Mouse (Mus musculus): ENCODE data around the gene Camta2. TPM values are rescaled to one million over a fixed set of nuclear protein-coding genes. Genes with fewer than 3 reads are reported as not detected.

Camta2 gene
- total RNA-seq, 2 experiments from 2014 or later = 238 to 261 TPM

DNA sequence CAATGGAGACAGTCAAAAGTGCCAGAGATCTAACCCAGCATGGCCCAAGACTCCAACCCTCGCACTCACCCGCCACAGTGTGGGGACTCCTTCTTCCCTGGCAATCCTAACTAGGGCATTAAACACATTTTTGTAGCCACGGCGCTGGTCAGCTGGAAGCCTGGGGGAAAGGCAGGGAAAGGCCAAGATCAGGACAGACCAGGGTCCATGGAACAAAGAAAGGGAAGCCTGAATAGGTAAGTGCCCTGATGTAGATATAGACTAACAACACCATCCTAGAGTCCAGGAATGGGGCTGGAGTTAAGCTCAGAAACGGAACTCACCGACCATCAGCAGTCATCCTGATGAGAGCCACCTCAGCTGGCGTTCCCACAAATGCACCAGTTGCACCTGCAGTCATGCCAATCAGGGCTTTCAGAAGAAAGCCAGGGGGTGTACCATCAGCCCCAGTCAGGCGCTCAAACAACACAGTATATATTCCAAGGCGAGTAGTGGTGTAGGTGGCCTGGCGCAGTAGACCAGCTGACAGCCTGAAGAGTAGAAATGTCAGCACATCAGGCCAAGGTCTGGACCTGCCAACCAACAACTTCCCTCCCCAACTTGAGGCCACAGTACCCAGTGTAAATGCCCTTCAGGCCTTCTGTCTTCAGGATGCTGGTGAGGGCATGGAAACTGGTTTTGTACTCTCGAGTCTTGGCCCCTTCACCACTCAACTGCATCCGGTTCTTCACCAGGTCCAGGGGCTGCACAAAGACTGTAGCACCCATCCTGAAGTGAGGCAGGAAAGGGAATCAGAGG, 42.2 kb downstream of the Camta2 start:
- DNase-seq (ENCODE audit: extremely low spot score in 1 of 2, low spot score in 2 of 2) = no peak
- no peak for TF ChIP-seq CTCF (IDR thresholded peaks at IDR 0.05)
- intact Hi-C loops (cut with DNase I) = loop anchor here (2.0 kb wide), 2 partner anchors 23 to 55 kb away; partner anchors contain the start of genes Inca1, Kif1c and Spag7

DNA sequence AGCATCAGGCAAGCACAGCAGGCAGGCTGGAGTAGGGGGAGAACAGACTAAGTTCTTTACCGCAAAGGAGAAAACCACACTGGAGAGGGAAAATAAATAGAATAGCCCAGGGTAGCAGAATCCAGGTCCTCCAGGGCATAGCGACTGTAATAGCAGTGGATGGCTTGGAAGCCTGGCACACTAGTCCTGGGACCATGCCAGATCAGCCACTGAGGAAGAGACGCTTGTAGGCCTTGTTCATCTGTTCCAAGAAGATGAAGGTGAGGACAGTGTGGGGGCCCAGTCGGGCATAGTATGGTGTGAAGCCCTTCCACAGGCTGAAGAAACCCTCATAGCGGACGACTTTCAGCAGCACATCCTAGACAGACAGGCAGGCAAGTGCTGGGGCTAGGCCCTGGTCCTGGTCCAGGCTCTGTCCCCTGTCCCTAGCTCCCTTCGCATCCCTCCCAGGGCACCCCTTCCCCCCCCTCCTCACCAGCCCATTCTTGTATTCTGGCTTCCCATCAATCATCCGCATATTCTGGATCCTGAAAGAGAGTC, 43.3 kb downstream of the Camta2 start:
- intact Hi-C loops (cut with DNase I) = no loop called here
- DNase-seq (ENCODE audit: extremely low spot score in 1 of 2, low spot score in 2 of 2) = no peak
- no peak for TF ChIP-seq CTCF (IDR thresholded peaks at IDR 0.05)
- Histone ChIP-seq H3K27ac (no peak overlapping the region), H3K4me3 (no peak overlapping the region)

More for the DNA sequence above, 42.2 kb downstream of the Camta2 start:
- Histone ChIP-seq H3K4me3 (peak overlapping the region; percentile 91), H3K27ac (peak overlapping the region; percentile 94; the same call in 1 of the 2 replicates)

DNA sequence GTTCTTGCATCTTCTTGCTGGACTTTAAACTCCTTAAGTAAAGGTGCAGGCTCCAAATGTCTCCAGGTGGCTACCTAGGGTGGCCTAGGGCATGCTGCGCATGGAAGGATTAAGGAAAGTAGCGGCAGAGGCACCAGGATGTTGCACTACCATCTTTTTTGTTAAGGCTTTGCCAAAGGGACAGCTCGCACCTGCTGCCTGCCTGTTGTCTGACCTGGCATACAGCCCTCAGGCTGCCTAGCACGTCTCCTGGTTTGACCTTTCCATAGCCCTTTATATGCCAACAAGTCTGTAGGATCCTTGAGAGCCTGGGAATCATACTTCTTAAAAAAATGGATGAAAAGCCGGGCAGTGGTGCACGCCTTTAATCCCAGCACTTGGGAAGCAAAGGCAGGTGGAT, 44.9 kb downstream of the Camta2 start:
- Histone ChIP-seq H3K27ac (no peak overlapping the region), H3K4me3 (no peak overlapping the region)
- no peak for DNase-seq (ENCODE audit: extremely low spot score in 1 of 2, low spot score in 2 of 2)
- no peak for TF ChIP-seq CTCF (IDR thresholded peaks at IDR 0.05)
- intact Hi-C loops (cut with DNase I) = no loop called here

DNA sequence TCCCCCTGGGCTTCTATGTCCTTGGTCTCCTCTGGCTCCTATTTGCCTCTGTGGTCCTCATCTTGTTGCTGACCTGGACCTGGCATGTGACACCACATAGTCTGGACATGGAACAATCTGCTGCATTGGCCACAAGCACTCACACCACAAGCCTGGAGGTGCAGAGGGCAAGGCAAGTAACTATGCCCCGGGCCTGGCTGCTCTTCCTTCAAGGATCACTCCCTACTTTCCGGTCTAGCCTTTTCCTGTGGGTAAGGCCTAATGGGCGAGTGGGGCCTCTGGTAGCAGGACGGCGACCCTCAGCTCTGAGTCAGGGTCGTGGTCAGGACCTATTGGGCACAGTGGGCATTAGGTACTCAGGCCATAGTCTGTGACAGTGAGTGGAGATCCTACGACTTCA, 46.7 kb downstream of the Camta2 start:
- H3K4me3 ChIP-seq = no peak overlapping the region
- intact Hi-C loops (cut with DNase I) = no loop called here
- no peak overlapping the region for H3K27ac ChIP-seq
- no peak for DNase-seq (ENCODE audit: extremely low spot score in 1 of 2, low spot score in 2 of 2)
- no peak for TF ChIP-seq CTCF (IDR thresholded peaks at IDR 0.05)

DNA sequence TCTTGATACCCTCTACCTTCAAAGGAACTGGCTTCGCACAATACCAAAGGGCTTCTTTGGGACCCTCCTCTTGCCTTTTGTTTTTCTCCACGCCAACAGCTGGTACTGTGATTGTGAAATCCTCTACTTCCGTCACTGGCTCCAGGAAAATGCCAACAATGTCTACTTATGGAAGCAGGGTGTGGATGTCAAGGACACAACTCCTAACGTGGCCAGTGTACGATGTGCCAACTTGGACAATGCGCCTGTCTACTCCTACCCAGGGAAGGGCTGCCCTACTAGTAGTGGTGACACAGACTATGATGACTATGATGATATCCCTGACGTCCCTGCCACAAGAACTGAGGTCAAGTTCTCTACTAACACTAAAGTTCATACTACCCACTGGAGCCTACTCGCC, 47.9 kb downstream of the Camta2 start:
- Histone ChIP-seq H3K27ac (no peak overlapping the region), H3K4me3 (no peak overlapping the region)
- TF ChIP-seq CTCF (IDR thresholded peaks at IDR 0.05) = no peak
- DNase-seq (ENCODE audit: extremely low spot score in 1 of 2, low spot score in 2 of 2) = no peak
- intact Hi-C loops (cut with DNase I) = no loop called here

DNA sequence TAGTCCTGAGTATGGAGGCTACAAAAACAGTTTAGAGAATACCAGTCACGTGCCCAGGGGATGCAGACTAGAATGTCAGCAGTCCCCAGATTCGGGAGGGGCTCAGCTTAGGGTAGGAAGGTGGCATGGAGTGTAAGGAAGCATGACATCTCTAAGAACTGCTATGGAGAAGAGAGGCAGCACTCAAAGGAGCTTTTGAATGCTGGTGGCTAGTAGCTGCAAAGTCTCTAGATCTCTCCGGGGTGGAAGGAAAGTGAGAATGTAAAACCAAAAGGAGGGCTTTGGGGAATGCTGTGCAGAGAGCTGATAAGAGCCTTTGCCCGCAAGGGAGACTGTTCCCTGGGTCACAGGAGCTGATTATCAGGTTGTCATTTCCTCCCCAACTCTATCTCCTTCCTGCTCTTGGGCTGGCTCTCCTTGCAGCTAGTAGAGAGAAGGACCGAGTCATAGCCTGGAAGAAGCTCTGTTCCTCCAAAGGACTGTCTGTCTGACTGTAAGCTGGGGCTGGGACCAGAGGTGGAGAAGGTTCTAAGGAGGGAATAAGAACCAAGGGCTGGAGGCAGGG, 49.1 kb downstream of the Camta2 start, which contains the start of gene Gp1ba:
Gp1ba (plus strand) TSS at position 409 of the 565 bp plus-strand sequence.
- Histone ChIP-seq H3K4me3 (no peak within 1 kb of the TSS), H3K27ac (no peak within 1 kb of the TSS)
- DNase-seq (ENCODE audit: extremely low spot score in 1 of 2, low spot score in 2 of 2) = no peak
- TF ChIP-seq CTCF (IDR thresholded peaks at IDR 0.05) = no peak
- intact Hi-C loops (cut with DNase I) = no loop called here

DNA sequence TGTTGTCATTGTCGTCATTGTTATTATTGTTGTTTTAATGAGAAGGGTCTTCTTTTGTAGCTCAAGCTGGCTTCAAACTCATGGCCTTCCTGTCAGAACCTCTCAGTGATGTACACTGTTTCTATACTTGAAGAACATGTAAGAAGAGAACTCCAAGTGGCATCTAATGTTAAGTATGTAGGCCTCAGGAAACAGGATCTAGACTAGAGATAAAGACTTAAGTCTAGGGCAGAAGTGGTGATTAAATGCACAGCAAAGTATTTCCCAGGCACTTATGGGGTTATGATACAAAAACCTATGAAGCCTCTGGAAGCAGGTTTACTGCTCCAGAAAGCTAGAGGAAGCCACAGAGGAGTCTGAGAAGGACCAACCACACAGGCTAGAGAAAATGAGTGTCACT, 49.6 kb downstream of the Camta2 start:
- DNase-seq (ENCODE audit: extremely low spot score in 1 of 2, low spot score in 2 of 2) = no peak
- TF ChIP-seq CTCF (IDR thresholded peaks at IDR 0.05) = no peak
- H3K27ac ChIP-seq = no peak overlapping the region
- intact Hi-C loops (cut with DNase I) = no loop called here
- H3K4me3 ChIP-seq = no peak overlapping the region

DNA sequence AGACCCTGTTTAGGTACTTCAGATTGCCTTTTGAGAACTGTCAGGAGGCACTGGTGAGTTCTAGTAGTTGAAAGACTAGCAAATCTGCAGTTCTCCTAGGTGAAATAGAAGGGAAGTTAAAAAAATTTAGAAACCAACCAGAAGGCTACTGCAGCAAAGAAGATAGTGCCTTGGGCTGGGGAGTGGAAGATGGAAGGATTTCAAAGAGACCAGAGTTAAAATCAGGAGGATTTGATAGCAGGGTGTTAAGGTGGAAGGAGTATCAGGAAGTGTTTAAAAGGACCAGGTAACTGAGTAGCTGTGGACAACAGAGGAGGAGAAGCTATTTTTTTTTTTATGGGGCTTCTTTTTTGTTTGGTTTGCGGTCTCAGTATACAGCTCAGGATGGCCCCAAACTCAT, 50.1 kb downstream of the Camta2 start:
- TF ChIP-seq CTCF (IDR thresholded peaks at IDR 0.05) = no peak
- no peak overlapping the region for H3K4me3 ChIP-seq
- H3K27ac ChIP-seq = no peak overlapping the region
- no peak for DNase-seq (ENCODE audit: extremely low spot score in 1 of 2, low spot score in 2 of 2)
- intact Hi-C loops (cut with DNase I) = no loop called here

DNA sequence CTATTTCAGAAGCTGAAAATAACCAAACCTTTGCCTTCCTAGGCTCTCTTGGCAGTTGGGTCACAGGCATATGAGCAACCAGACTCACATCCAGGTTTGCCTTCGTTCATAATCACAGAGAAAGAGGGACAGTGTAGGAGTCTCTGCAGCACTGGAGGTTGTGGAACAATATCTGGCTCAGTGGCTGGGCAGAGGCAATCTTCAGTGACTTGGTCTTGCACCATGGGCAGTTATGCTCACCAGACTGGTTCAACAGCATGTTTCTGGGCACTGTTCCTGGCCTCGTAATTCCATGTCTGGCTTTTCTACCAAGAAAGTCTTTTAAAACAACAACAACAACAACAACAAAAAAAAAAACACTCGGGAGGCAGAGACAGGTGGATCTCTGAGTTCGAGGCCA, 52.3 kb downstream of the Camta2 start:
- DNase-seq (ENCODE audit: extremely low spot score in 1 of 2, low spot score in 2 of 2) = no peak
- no peak for TF ChIP-seq CTCF (IDR thresholded peaks at IDR 0.05)
- H3K27ac ChIP-seq = no peak overlapping the region
- H3K4me3 ChIP-seq = no peak overlapping the region
- intact Hi-C loops (cut with DNase I) = no loop called here

DNA sequence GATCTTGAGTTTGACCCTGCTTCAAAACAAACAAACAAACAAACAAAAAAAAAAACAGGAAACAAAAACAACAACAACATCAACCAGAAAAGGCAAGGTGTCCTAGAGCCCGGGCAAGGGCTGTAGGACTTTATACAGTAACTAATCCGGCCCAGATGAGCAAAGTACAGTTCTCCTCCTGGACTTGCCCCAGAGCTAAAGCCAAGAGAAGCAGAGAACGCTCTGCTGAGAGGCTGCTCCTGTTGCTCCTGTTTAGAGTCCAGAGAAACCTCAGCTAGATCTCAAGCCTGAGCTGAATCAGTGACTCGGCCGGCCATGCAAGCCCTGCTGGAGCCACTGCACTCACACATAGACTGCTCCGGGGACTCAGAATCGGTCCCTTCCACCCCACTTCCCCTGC, 57.8 kb downstream of the Camta2 start:
- H3K4me3 ChIP-seq = no peak overlapping the region
- no peak for DNase-seq (ENCODE audit: extremely low spot score in 1 of 2, low spot score in 2 of 2)
- no peak overlapping the region for H3K27ac ChIP-seq
- no peak for TF ChIP-seq CTCF (IDR thresholded peaks at IDR 0.05)
- intact Hi-C loops (cut with DNase I) = no loop called here

DNA sequence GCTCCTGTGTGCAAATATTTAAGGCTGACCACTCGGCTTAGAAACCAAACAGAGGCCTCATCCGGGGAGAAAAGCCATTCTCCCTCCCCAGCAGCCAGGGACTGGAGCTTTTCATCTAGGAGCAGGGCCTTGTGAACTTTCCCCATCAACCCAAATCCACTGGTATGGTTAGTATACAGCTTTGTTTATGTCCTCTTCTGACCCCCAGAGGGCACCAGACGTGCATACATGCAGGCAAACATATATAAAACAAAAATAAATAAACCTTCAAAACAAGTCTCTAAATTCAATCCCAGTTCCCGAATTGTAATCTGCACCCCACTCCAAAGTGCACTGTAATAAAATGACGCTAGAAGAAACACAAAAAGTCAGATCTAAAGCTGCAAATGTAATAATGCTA, 58.3 kb downstream of the Camta2 start:
- TF ChIP-seq CTCF (IDR thresholded peaks at IDR 0.05) = peak; percentile 40
- no peak overlapping the region for H3K4me3 ChIP-seq
- intact Hi-C loops (cut with DNase I) = loop anchor here (2.0 to 5.0 kb wide), 2 partner anchors 125 to 217 kb away; partner anchors contain the start of gene Pelp1

DNA sequence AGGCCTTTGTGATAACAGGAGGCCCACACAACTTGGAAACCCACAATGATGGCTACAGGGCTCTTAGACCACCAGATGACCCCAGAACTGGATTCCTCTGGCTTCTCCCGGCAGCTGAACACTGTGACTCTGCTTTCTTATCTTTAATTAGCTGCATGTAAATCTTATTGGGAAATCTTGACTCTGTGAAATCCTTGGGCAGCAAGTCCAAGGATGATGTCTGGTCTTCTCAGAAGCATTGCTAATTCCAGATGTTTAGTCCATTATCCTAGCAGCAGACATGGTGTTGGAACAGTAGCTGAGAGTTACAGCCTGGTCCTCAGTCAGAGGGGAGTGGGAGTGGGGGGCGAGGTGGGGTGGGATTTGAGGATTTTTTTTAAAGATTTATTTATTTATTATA, 59.5 kb downstream of the Camta2 start:
- Histone ChIP-seq H3K4me3 (no peak overlapping the region), H3K27ac (no peak overlapping the region)
- intact Hi-C loops (cut with DNase I) = loop anchor here (2.0 to 5.0 kb wide), 2 partner anchors 126 to 216 kb away; partner anchors contain the start of gene Pelp1
- TF ChIP-seq CTCF (IDR thresholded peaks at IDR 0.05) = no peak
- DNase-seq (ENCODE audit: extremely low spot score in 1 of 2, low spot score in 2 of 2) = no peak

More for the DNA sequence above, 58.3 kb downstream of the Camta2 start:
- no peak for DNase-seq (ENCODE audit: extremely low spot score in 1 of 2, low spot score in 2 of 2)
- no peak overlapping the region for H3K27ac ChIP-seq
